8 mouse cellular contexts compared by ENCODE assay signal in the genomic region with DNA sequence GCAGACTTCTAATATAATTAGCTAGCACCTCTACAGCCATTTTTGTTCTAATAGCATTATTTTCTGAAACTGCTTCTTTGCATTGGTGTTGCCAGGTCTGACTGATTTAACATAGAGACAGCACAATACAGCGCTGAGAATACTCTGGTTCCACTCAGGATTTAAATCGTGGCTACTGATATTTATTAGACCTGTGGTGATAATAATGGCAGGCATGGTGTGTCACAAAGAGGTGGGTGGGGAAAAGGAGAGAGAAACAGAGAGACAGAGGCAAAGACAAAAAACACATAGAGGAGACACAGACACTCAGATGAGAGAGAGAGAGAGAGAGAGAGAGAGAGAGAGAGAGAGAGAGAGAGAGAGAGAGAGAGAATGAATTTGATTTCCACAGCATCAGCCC. TPM values are rescaled to one million over a fixed set of nuclear protein-coding genes. Genes with fewer than 3 reads are reported as not detected.
DNase-seq lines count a peak whose midpoint lies in the region; ATAC-seq and TF ChIP-seq lines count a peak whose summit lies in the region.

No protein-coding gene starts in this region.

- H3K27ac ChIP-seq in lung, postnatal 0 days (ENCODE audit: low read length): no peak overlapping the region
- H3K27ac ChIP-seq in limb, embryonic 10.5 days: peak overlapping the region; percentile 86

- TF ChIP-seq EP300 in lung, postnatal 0 days (IDR thresholded peaks at IDR 0.05): no peak

- H3K9ac ChIP-seq in lung, postnatal 0 days (replicated peaks; ENCODE audit: low read depth): 0 out of 2 replicates have a peak overlapping the region, but pooled peaks have one; percentile 23

- WGBS in lung, postnatal 0 days: 11% methylated on average over 2 of the region's 2 CpGs
- 22% methylated on average over 2 of the region's 2 CpGs for whole genome bisulfite sequencing in limb, embryonic 10.5 days

- DNase-seq in cerebellum, adult 8-10 months: peak; percentile 18
- no peak for DNase-seq in cerebellum, adult 11 months
- DNase-seq in lung, postnatal 0 days (ENCODE audit: low spot score): no peak
- DNase-seq in lung, postnatal 14 days: no peak
- no peak for DNase-seq in limb, embryonic 10.5 days (ENCODE audit: low spot score)
- peak; percentile 33 for DNase-seq in retina, embryonic 14.5 days (ENCODE audit: low spot score)
- no peak for DNase-seq in adipocyte (ENCODE audit: low spot score)
- no peak for DNase-seq in kidney, adult 9 months

- H3K4me1 ChIP-seq in lung, postnatal 0 days (ENCODE audit: insufficient read depth, low read depth, low read length): no peaks in the 10 kb centered on the region
- H3K4me1 ChIP-seq in limb, embryonic 10.5 days: peaks cover 19% of the 10 kb centered on the region

- no peak for TF ChIP-seq CTCF in lung, postnatal 0 days (IDR thresholded peaks at IDR 0.05)

- H3K27me3 ChIP-seq in lung, postnatal 0 days (replicated peaks; ENCODE audit: insufficient read depth, low read length): no peaks in the 10 kb centered on the region
- no peaks in the 10 kb centered on the region for H3K27me3 ChIP-seq in limb, embryonic 10.5 days (ENCODE audit: low read depth, poor library complexity, severe bottlenecking)

- no peaks in the 10 kb centered on the region for H3K36me3 ChIP-seq in lung, postnatal 0 days (ENCODE audit: insufficient read depth, low read length)
- H3K36me3 ChIP-seq in limb, embryonic 10.5 days: no peaks in the 10 kb centered on the region

- no peak for ATAC-seq in lung, postnatal 0 days

- H3K4me3 ChIP-seq in lung, postnatal 0 days (ENCODE audit: low read depth, low read length): peak overlapping the region; percentile 53
- peak overlapping the region; percentile 66 for H3K4me3 ChIP-seq in limb, embryonic 10.5 days

- H3K9me3 ChIP-seq in lung, postnatal 0 days (ENCODE audit: low read length): no peaks in the 10 kb centered on the region
- no peaks in the 10 kb centered on the region for H3K9me3 ChIP-seq in limb, embryonic 10.5 days (replicated peaks)

- H3K4me2 ChIP-seq in lung, postnatal 0 days (replicated peaks; ENCODE audit: low read depth, low read length): peak overlapping the region; percentile 83

RNA-seq across cellular contexts. Expression of a gene that starts 0.3 kb away (rescaled TPM):
- polyA plus RNA-seq in lung, postnatal 0 days (2015; fragmentation: Nextera tagmentation; extraction: Ambion mirVana): 1.8 and 2.0 TPM in 2 replicates
- 5.9 and 8.1 TPM in 2 replicates for polyA plus RNA-seq in limb, embryonic 10.5 days (2016; fragmentation: Nextera tagmentation; extraction: Ambion mirVana)

Comparison
In these comparisons a context has a peak if more than half of its experiments do, and no peak if none do; other contexts are left out.
1. DNase-seq: peak in cerebellum, adult 8-10 months (single experiment) and retina, embryonic 14.5 days (single experiment); none in cerebellum, adult 11 months (single experiment), lung, postnatal 0 days (single experiment), lung, postnatal 14 days (single experiment), limb, embryonic 10.5 days (single experiment), adipocyte (single experiment) and kidney, adult 9 months (single experiment).